Mouse (Mus musculus) thymus, adult 2 months (tissue): ENCODE results near the gene Csn1s2b.

ENCODE experiments used
- CTCF ChIP-seq: fragments of 200-500 bp; IDR thresholded peaks from 2 replicates; pipeline ENCODE4 v1.5.1; 2012; ENCODE audit warnings: mild to moderate bottlenecking, control low read depth, low read length, moderate library complexity, borderline replicate concordance; ENCODE audit not compliant: control insufficient read depth, poor library complexity, insufficient read depth; ENCODE audit errors: extremely low read depth
- POLR2A ChIP-seq: fragments of 200-500 bp; IDR thresholded peaks from 2 replicates; pipeline ENCODE4 v1.6.1; 2012; ENCODE audit warnings: mild to moderate bottlenecking, low read length, control low read depth, moderate library complexity; ENCODE audit not compliant: control insufficient read depth, poor library complexity, insufficient read depth; ENCODE audit errors: extremely low read depth

- TF ChIP-seq CTCF (no peak), POLR2A (no peak)
These were observed at the start of gene Csn1s2b for GRCm38 (mm10) chr5:87807782-87808181.
